Mouse (Mus musculus): Measurements from ENCODE around the gene Slc35c1. TPM values are rescaled to one million over a fixed set of nuclear protein-coding genes. Genes with fewer than 3 reads are reported as not detected.

The Slc35c1 gene
- polyA plus RNA-seq, 1 experiment from 2014 or later = 8.9 TPM

Other genes starting within 250 kb of the Slc35c1 start
- 15.8 and 17.3 TPM in 2 replicates for gene Pex16, start 85.9 kb downstream of the Slc35c1 start, polyA plus RNA-seq (2015; fragmentation: Nextera tagmentation; extraction: Ambion mirVana)
- gene Large2, start 85.7 kb downstream of the Slc35c1 start, polyA plus RNA-seq (2015; fragmentation: Nextera tagmentation; extraction: Ambion mirVana) = 1.8 and 2.3 TPM in 2 replicates
- gene 1700029I15Rik, start 78.0 kb downstream of the Slc35c1 start, polyA plus RNA-seq (2015; fragmentation: Nextera tagmentation; extraction: Ambion mirVana) = 0.62 and 1.2 TPM in 2 replicates
- 6.5 and 7.5 TPM in 2 replicates for gene Mapk8ip1, start 59.3 kb downstream of the Slc35c1 start, polyA plus RNA-seq (2015; fragmentation: Nextera tagmentation; extraction: Ambion mirVana)
- gene Cry2, start 26.5 kb downstream of the Slc35c1 start, polyA plus RNA-seq (2015; fragmentation: Nextera tagmentation; extraction: Ambion mirVana) = 18.6 and 19.0 TPM in 2 replicates
- 2.0 and 2.1 TPM in 2 replicates for gene Chst1, start 139.2 kb upstream of the Slc35c1 start, polyA plus RNA-seq (2015; fragmentation: Nextera tagmentation; extraction: Ambion mirVana)